Mouse (Mus musculus) ovary, adult 10 weeks (tissue): ENCODE data around the gene Vmn2r52. TPM values are rescaled to one million over a fixed set of nuclear protein-coding genes. Genes with fewer than 3 reads are reported as not detected.

ENCODE experiments used
- polyA plus RNA-seq: library from polyadenylated mRNA; stranded (reverse); fragments of 350-450 nt; fragmentation: Illumina TruSeq; extraction: RNeasy Lipid Tissue Mini Kit (QIAGEN cat#74804); gene quantifications from one replicate; pipeline ENCODE4 v1.2.3, GENCODE M21; 2014

The Vmn2r52 gene
- not detected for polyA plus RNA-seq

GRCm38 (mm10) chr7:10176473-10176872 is at the start of gene Vmn2r52:
Gene Vmn2r52, minus strand, starts transcription at chr7:10176573.

GRCm38 (mm10) chr7:10105641-10106040 is 70.7 kb downstream of the Vmn2r52 start, which contains the start of gene Vmn2r51:
Gene Vmn2r51, minus strand, starts transcription at chr7:10105741.

Other genes starting within 250 kb of the Vmn2r52 start
- gene Vmn2r48, start 223.0 kb downstream of the Vmn2r52 start, polyA plus RNA-seq = not detected
- gene Vmn2r49, start 184.3 kb downstream of the Vmn2r52 start, polyA plus RNA-seq = not detected
- not detected for gene Vmn2r50, start 123.3 kb downstream of the Vmn2r52 start, polyA plus RNA-seq
- 1.3 TPM for gene Vmn2r51, start 70.8 kb downstream of the Vmn2r52 start, polyA plus RNA-seq
- not detected for gene Vmn1r66, start 101.4 kb upstream of the Vmn2r52 start, polyA plus RNA-seq